Mouse (Mus musculus) monocyte, adult 2 months (primary cell): ENCODE results near the gene Capn1.

Experiments
- DNase-seq, 2 experiments: peaks; one replicate each; pipeline ENCODE4 v3.0.0; 2022; ENCODE audit warnings: low spot score in 2 of 2, low read depth in 1 of 2

Capn1 gene

GRCm38 (mm10) chr19:5991467-5991866 is 24.2 kb downstream of the Capn1 start:
- no peak for DNase-seq

GRCm38 (mm10) chr19:5990921-5991320 is 24.8 kb downstream of the Capn1 start:
- DNase-seq, result no peak

GRCm38 (mm10) chr19:5990033-5990432 is 25.7 kb downstream of the Capn1 start:
- no peak for DNase-seq

- DNase-seq, result no peak
Observed at GRCm38 (mm10) chr19:5989585-5989984, 26.1 kb downstream of the Capn1 start.

GRCm38 (mm10) chr19:5988815-5989452 is 26.8 kb downstream of the Capn1 start:
- DNase-seq, result peak; percentile 52 to 66

GRCm38 (mm10) chr19:5988027-5988814 is 27.5 kb downstream of the Capn1 start:
- no peak for DNase-seq

GRCm38 (mm10) chr19:5986043-5986442 is 29.7 kb downstream of the Capn1 start, which contains the start of gene Slc22a20:
Slc22a20 (minus strand) TSS chr19:5986143.
- DNase-seq, result no peak

GRCm38 (mm10) chr19:5980477-5980876 is 35.2 kb downstream of the Capn1 start:
- DNase-seq, result no peak

- no peak for DNase-seq
Observed at GRCm38 (mm10) chr19:5977717-5978116, 38.0 kb downstream of the Capn1 start.

GRCm38 (mm10) chr19:5975676-5976075 is 40.0 kb downstream of the Capn1 start:
- no peak for DNase-seq

GRCm38 (mm10) chr19:5975112-5975511 is 40.6 kb downstream of the Capn1 start:
- no peak for DNase-seq

- DNase-seq, result no peak
Observed at GRCm38 (mm10) chr19:5967664-5968063, 48.0 kb downstream of the Capn1 start.

- no peak for DNase-seq
Observed at GRCm38 (mm10) chr19:5966786-5967185, 48.9 kb downstream of the Capn1 start.

GRCm38 (mm10) chr19:5965910-5966309 is 49.8 kb downstream of the Capn1 start:
- no peak for DNase-seq

GRCm38 (mm10) chr19:5965280-5965679 is 50.4 kb downstream of the Capn1 start:
- DNase-seq, result peak in 1 of 2 experiments; percentile 57

GRCm38 (mm10) chr19:5964804-5965203 is 50.9 kb downstream of the Capn1 start:
- DNase-seq, result no peak

GRCm38 (mm10) chr19:5963883-5964562 is 51.7 kb downstream of the Capn1 start, which contains the start of gene Pola2:
Pola2 (minus strand) TSS chr19:5964202.
- DNase-seq, result peak; percentile 45 to 82

GRCm38 (mm10) chr19:5962651-5963050 is 53.0 kb downstream of the Capn1 start:
- no peak for DNase-seq

GRCm38 (mm10) chr19:5957371-5957770 is 58.3 kb downstream of the Capn1 start:
- no peak for DNase-seq

GRCm38 (mm10) chr19:5956685-5957084 is 59.0 kb downstream of the Capn1 start:
- DNase-seq, result peak; percentile 26 to 67

GRCm38 (mm10) chr19:5955704-5956670 is 59.7 kb downstream of the Capn1 start:
- no peak for DNase-seq
